Mouse (Mus musculus) MN1 (cell line): ENCODE data around the gene Mog.
A peak's percentile ranks its signal among the peaks of the same experiment; 100 is the strongest.
"Not testable (repeated sequence)": the region's sequence is repeated elsewhere in the genome, so short reads cannot be mapped to it uniquely, and the experiment has no call there.

Experiments
- DNase-seq: peaks from one replicate; pipeline ENCODE4 v3.0.0-alpha.2; 2016; ENCODE audit warnings: low spot score

Mog gene

GRCm38 (mm10) chr17:37045611-37046311, 22.6 kb upstream of the Mog start, which contains the start of gene Gabbr1:
Gabbr1 (plus strand) TSS chr17:37045966.
- DNase-seq, result peak; percentile 89

GRCm38 (mm10) chr17:37044651-37045244, 21.6 kb upstream of the Mog start:
- DNase-seq, result no peak

GRCm38 (mm10) chr17:37039127-37039894, 16.1 kb upstream of the Mog start:
- DNase-seq, result no peak

GRCm38 (mm10) chr17:37029162-37029561, 6.0 kb upstream of the Mog start:
- no peak for DNase-seq

GRCm38 (mm10) chr17:37028683-37029120, 5.5 kb upstream of the Mog start:
- peak; percentile 98 for DNase-seq

- peak; percentile 35 for DNase-seq
Measured at GRCm38 (mm10) chr17:37028212-37028611, 5.0 kb upstream of the Mog start.

- no peak for DNase-seq
Measured at GRCm38 (mm10) chr17:37027486-37027885, 4.3 kb upstream of the Mog start.

- no peak for DNase-seq
Measured at GRCm38 (mm10) chr17:37026425-37026824, 3.2 kb upstream of the Mog start.

GRCm38 (mm10) chr17:37019242-37019641, 4.0 kb downstream of the Mog start:
- not testable (repeated sequence) for DNase-seq

GRCm38 (mm10) chr17:37018328-37018727, 4.9 kb downstream of the Mog start:
- DNase-seq, result no peak

GRCm38 (mm10) chr17:37016333-37016732, 6.9 kb downstream of the Mog start:
- no peak for DNase-seq

GRCm38 (mm10) chr17:37012141-37012540, 11.1 kb downstream of the Mog start:
- DNase-seq, result no peak

GRCm38 (mm10) chr17:37011719-37012118, 11.5 kb downstream of the Mog start:
- DNase-seq, result no peak

- no peak for DNase-seq
Measured at GRCm38 (mm10) chr17:37009460-37010042, 13.6 kb downstream of the Mog start.

GRCm38 (mm10) chr17:37008161-37008560, 15.0 kb downstream of the Mog start:
- no peak for DNase-seq

- peak; percentile 22 for DNase-seq
Measured at GRCm38 (mm10) chr17:37003366-37003765, 19.8 kb downstream of the Mog start.

GRCm38 (mm10) chr17:37002364-37003330, 20.6 kb downstream of the Mog start:
- DNase-seq, result peak; percentile 80

GRCm38 (mm10) chr17:37000863-37001262, 22.3 kb downstream of the Mog start, which contains the start of gene Zfp57:
Zfp57 (plus strand) TSS chr17:37001163.
- no peak for DNase-seq

- DNase-seq, result no peak
Measured at GRCm38 (mm10) chr17:36998477-36998876, 24.7 kb downstream of the Mog start.

GRCm38 (mm10) chr17:36997033-36997735, 26.0 kb downstream of the Mog start:
- DNase-seq, result peak; percentile 87

- DNase-seq, result no peak
Measured at GRCm38 (mm10) chr17:36995448-36995847, 27.8 kb downstream of the Mog start.
